Mouse (Mus musculus): Measurements from ENCODE around the gene Hprt.

DNA sequence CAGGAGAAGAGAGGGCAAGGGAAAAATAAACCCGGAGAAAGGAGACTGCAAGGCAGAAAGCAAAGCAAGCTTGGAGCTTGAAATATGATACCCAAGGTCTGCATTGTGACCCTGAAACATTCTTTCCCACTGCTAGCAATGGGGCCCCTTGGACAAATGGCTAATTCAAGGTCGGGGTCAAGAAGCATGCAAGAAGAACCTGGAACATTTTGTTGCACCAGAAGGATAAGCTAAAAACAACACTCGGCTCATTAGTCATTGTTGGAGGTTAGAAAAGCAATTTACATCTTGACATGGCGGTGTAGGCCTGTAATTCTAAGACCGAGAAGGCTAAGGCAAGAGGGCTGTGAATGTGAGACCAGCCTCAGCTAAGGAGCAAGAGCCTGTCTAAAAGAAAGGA is 51.7 kb downstream of the Hprt start:
- TF ChIP-seq POLR2A (IDR thresholded peaks at IDR 0.05; ENCODE audit: borderline replicate concordance, extremely low read depth, low read depth, low read length) = no peak
- no peak for TF ChIP-seq CTCF (IDR thresholded peaks at IDR 0.05; ENCODE audit: insufficient read depth, low read length)
